Mouse (Mus musculus) adrenal gland, postnatal 4 days (tissue): ENCODE measurements around the gene Henmt1. TPM values are rescaled to one million over a fixed set of nuclear protein-coding genes. Genes with fewer than 3 reads are reported as not detected.

Experiments
- DNase-seq, 2 experiments: peaks; one replicate each; pipeline ENCODE4 v3.0.0; 2021 to 2022; ENCODE audit warnings: low spot score in 2 of 2, mixed read lengths in 2 of 2
- long read RNA-seq, 2 experiments: library from polyadenylated mRNA; stranded (forward); transcript quantifications; one replicate each; pipeline ENCODE4 v2.0.0; 2021
- total RNA-seq, 2 experiments: library from RNA; stranded (reverse); gene quantifications; 2 replicates each; pipeline ENCODE4 v1.2.3; 2021

The Henmt1 gene
- total RNA-seq, result under 1 TPM in 1 of 2 experiments, not detected in 1; 0.20 TPM
- long read RNA-seq, experiment 1, result 0 reads
- long read RNA-seq, experiment 2, partial matches to known transcripts, result 0 of 1 reads
- long read RNA-seq, experiment 2, other reads (novel, unspliced or antisense), result 1 of 1 reads

- no peak for DNase-seq
Measured at GRCm38 (mm10) chr3:108939573-108939972, at the start of gene Henmt1. Gene Henmt1 (plus strand): TSS chr3:108939873.

DNA sequence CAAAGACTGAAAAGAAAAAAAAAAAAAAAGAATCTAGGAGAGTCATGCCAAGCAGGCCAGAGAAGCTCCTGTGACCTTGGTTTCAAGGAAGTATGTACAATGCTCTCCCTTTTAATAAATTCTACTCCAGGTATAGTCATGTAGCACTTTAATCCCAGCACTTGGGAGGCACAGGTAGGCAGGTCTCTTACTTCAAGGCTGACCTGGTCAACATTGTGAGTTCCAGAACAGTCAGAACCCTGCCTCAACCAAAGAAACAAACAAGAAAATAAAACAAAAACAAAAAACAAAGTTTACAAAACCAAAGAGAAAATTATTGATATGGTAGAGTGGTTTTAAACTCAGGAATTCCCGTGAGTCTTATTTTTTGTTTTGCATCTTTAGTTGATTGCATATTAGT is 49.8 kb upstream of the Henmt1 start, which contains the start of gene Fndc7:
TSS of gene Fndc7 (minus strand) at position 101 of the 400 bp plus-strand sequence.
- no peak for DNase-seq

- no peak for DNase-seq
Measured at GRCm38 (mm10) chr3:108892080-108892479, 47.6 kb upstream of the Henmt1 start.

- no peak for DNase-seq
Measured at GRCm38 (mm10) chr3:108892914-108893313, 46.8 kb upstream of the Henmt1 start.

GRCm38 (mm10) chr3:108898640-108899039 is 41.0 kb upstream of the Henmt1 start:
- DNase-seq, result no peak

DNA sequence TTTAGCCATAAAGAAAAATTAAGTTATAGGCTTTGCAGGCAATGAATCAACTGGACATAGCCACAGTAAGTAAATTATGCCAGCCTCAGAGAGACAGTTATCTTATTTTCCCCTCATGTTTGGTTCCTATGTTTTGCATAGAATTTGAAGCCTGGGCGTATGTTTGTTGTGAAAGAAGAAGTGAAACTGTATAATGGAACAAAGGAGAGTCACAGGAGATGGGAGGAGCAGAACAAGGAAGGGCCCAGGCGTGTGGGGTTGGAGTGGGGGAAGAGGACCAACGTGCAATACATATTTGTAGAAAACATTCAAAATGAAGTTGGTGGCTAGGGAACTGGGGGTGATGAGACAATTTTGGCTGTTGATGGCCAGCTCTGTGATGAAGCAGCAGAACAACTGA is 39.5 kb upstream of the Henmt1 start:
- no peak for DNase-seq

GRCm38 (mm10) chr3:108900681-108901080 is 39.0 kb upstream of the Henmt1 start:
- no peak for DNase-seq

GRCm38 (mm10) chr3:108902038-108902437 is 37.6 kb upstream of the Henmt1 start:
- DNase-seq, result no peak

GRCm38 (mm10) chr3:108902934-108903333 is 36.7 kb upstream of the Henmt1 start:
- DNase-seq, result no peak

DNA sequence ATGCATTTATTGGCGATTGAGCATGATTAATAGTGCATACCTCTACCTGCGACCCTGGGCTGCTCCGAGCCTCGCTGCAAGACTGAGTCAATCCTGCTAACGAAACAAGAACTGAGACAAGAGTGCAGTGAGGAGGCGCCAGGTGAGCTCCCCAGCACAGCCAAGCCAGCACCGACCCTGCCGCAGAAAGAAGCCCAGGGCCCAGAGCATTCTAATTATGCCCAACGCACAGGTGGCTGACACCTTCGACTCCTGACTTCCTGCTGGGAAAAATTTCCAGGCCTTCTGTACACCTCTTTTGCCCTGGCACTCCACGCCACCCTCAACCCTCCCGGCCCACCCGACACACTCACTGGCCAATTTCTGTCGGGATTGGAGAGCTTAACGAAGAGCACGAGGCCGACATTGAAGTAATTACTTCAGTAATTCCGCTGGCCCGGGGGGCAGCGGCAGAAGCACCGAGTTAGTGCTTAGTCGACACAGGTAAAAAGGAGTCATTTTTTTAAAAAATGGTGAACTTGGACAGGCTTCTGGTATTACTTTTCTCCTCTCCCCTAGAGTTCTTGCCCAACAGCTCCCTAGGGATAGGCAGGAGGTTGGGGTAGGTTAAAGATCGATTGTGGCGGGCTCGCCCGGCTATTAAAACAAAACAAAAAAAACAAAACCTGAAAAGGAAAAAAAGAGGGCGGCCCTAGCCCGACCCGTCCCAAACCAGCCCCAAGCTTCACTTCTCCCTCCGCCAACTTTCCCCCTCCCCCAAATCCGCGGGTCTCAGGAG is 29.2 kb upstream of the Henmt1 start:
- DNase-seq, result no peak

DNA sequence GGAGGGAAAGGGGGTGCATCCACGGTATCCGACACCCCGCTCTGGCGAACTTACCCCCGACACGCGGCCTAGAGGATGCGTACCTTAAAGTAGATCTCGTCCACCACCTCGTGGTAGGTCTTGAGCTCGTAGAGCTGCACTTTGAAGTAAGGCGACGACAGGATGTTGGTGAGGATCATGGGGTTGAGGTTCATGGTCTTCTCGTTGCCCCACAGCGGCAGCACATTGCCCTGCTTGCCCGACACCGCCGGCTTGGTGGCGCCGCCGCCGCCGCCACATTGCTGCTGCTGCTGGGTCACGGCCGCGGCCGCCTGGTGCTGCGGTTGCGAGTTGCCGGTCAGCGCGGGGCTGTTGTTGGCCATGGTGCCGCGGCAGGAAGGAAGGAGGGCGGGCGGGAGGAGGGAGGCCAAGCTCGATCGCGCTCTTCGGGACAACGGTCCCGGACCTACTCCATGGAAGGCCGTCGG is 28.6 kb upstream of the Henmt1 start:
- DNase-seq, result peak; percentile 23 to 40

DNA sequence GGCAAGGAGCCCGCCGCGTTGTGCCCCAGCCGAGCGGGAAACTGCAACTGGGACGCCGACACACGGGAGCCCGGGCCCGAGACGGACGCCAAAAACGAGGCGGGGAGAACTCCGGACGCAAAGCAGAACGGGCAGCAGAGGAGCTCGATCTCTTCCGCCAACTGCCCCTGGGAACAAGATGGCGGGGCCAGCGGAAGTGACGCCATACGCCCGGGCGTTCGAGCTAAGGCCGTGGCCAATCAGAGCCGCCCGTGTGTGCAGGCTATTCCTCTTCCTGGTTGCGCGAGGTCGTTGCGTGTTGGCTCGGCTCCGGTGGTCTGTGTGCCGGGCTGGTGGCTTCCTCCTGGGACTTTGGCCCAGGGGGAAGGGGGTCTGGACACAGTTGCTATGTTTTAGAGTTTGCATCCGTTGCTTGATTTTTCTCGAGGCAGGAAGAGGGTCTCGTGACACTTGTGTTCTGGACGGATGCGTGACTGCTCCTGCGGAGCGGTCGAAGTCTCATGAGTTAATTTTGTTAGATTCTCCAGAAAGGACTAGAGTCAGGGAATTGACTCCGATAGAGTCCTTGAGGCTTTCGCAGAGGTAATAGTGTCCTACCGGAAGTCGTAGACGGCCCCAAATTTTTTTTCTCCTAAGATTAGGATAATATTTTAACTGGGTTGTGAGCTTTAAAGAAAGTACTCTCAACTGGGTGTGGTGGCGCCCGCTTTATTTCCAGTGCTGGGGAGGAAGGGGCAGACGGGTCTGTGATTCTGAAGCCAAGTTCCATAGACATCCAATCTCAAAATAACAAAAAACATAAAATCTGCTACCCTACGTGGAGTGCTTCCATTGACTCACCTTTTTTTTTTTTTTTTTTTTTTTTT is 27.9 kb upstream of the Henmt1 start, which contains the start of gene Prpf38b:
TSS of gene Prpf38b (minus strand) at position 180 of the 866 bp plus-strand sequence.
- peak; percentile 86 to 91 for DNase-seq

- DNase-seq, result no peak
Measured at GRCm38 (mm10) chr3:108915999-108916398, 23.7 kb upstream of the Henmt1 start.

DNA sequence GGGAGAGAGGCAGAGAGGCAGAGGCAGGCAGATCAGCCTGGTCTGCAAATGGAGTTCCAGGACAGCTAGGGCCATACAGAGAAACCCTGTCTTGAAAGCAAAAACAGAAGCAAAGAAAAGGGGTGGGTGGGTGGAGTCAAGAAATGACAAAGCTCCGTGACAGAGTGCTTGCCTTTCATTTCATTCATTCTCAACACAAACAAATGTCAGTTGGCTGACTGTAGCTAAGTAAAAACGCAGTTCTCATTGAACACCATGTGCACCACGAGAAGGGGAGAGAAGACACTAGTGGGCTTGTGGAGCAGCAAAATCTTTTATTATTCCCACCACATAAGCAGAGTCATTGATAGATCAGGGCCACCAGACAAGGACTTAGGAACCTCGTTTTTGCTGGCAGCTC is 22.8 kb upstream of the Henmt1 start:
- no peak for DNase-seq

GRCm38 (mm10) chr3:108917986-108918385 is 21.7 kb upstream of the Henmt1 start:
- DNase-seq, result no peak

- DNase-seq, result no peak
Measured at GRCm38 (mm10) chr3:108918852-108919251, 20.8 kb upstream of the Henmt1 start.

DNA sequence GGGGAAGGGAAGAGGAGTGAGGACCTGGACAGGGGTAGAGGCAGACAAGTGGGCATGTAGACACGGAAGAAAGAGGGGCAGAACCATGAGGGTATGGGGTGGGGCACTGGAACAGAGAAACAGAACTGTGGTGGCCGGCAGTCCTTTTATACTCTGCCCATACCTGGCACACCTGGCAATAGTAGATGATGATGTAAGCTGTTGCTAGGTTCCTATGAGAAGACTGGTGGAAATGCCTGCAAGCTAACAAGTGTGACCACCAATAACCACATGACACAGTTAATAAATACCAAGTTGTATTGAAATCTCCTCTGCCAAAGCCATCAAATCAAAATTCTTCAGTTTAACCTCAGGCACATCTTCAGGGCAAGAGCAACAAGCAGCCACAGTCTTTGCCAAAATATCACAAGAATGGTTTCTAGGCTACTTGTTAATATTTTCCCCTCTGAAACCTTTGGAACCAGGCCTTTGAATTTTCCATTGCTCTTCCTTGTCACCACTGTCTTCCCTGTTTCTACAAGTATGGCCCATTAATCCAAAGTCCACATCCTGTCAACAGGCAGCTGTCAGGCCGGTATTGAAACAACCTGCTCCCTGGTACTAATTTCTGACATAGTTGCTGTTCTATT is 19.1 kb upstream of the Henmt1 start:
- DNase-seq, result no peak

DNA sequence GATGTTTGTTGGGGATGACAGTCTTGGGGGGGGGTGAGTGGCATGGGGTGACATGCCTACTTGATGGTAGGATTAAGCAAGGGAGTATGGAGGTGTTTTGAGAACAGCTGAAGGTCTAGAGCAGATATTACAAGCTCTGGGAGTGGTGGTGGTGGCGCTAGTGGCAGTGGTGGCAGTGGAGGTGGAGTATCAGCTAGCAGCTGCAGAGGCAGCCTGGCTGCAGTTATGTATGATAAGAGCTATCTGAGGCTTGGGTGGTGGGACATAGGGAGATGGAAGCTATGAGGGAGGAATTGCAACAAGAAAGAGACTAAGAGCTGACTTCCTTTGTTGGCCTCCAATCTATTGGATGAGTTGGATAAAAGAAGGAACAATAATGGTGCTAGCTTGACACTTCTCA is 17.9 kb upstream of the Henmt1 start:
- no peak for DNase-seq

GRCm38 (mm10) chr3:108925677-108926076 is 14.0 kb upstream of the Henmt1 start:
- DNase-seq, result no peak

- DNase-seq, result no peak
Measured at GRCm38 (mm10) chr3:108926308-108926707, 13.4 kb upstream of the Henmt1 start.

- DNase-seq, result no peak
Measured at GRCm38 (mm10) chr3:108933557-108933956, 6.1 kb upstream of the Henmt1 start.
